Mouse (Mus musculus) embryo, embryonic 10.5 days (tissue): Measurements from ENCODE around the gene Mettl6.
"Not testable (repeated sequence)": the region's sequence is repeated elsewhere in the genome, so short reads cannot be mapped to it uniquely, and the experiment has no call there.

Experiments used
- DNase-seq: peaks from one replicate; pipeline ENCODE4 v3.0.0-alpha.2; 2015; ENCODE audit warnings: low spot score

Gene Mettl6

DNA sequence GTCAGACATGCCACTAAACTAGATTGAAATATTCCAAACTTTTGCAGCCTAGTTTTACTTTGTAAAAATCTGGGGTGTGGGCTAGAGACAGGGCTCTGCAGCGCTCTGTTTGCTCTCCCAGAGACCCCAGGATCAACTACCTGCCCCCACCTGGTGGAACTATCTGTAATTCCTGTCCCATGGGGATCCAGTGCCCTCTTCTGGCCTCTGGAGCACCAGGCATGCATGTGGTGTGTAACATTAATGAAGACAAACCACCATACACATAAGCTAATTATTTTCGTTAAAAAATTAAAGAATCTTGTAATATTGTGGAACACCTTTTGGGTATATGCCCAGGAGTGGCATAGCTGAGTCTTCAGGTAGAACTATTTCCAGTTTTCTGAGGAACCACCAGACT, 21.5 kb downstream of the Mettl6 start:
- DNase-seq, result no peak

DNA sequence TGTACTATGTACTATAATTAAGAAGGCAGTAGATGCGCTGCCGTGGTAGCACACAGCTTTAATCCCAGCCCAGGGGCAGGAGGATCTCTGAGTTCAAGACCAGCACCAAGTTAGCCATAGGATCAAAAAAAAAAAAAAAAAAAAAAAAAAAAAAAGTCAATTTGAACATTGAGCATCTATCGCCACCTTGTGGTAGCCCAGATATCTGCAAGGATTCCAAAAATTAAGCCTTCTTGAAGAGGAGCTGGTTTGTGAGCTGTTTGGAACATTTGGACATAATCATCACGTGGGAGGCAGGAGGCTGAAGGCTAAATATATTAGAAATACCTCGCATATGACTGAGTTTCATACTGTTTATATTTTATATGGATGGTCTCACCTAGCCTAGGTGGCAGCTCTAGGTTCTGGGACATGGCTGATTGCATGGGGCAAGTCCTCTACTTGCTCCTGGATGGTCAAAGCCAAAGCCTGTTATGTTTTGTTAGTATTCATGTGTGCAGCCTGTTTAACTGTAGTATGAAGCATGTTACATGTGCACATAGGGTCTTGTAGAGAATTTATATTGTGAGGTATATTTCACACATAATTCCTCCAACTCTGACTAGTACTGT, 22.3 kb downstream of the Mettl6 start:
- peak; percentile 83 for DNase-seq

DNA sequence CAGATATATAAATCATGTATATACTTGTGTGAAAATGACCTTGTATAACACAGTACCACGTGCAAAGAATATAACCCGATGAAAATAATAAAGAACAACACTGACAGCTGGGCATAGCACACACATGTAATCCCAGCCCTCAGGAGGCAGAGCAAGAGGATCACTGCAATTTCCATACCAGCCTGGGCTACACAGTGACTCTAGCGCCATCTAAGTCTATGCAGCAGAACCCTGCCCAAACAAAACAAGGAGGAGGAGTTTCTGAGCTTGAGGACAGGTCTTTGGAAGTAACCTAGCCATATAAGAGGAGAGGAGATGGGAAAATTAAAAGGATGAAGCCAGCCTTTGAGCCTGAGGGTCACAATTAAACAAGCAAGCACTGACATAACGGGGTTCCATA, 25.1 kb downstream of the Mettl6 start:
- DNase-seq, result no peak

DNA sequence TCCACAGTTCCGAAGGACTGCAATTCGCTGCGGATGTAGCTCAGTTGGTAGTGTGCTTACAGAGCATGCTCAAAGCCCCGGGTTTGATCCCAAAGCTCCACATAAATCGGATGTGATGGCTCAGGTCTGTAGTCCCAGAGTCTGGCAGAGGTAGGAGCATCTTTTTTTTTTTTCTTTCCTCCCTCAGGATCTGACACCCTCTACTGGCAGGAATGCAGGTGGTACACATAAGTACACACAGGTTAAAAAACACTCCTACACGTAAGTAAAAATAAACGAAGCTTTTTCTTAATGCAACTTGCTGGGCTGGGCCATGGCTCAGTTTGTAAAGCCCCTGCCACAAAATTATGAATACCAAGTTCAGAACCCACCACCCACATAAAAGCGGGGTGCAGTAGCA, 30.7 kb downstream of the Mettl6 start:
- DNase-seq, result peak; percentile 48

DNA sequence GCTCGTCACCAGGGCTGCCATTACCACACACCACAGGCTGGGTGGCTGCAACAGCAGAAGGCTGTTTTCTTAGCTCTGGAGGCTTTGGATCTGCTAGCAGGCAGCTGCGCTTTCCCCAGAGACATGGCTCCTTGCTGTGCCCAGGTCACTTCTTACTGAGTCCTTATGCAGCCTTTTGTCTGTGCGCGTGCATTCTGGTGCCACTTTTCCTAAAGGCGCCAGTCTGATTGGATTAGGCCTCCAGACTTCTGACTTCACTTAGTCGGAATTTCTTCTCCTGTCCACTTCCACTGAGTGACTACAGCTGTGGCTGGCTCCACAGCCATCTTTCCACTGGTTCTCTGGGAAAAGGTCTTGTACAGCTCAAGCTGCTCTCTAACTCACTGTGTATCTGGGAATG, 32.0 kb downstream of the Mettl6 start:
- DNase-seq, result peak; percentile 9

DNA sequence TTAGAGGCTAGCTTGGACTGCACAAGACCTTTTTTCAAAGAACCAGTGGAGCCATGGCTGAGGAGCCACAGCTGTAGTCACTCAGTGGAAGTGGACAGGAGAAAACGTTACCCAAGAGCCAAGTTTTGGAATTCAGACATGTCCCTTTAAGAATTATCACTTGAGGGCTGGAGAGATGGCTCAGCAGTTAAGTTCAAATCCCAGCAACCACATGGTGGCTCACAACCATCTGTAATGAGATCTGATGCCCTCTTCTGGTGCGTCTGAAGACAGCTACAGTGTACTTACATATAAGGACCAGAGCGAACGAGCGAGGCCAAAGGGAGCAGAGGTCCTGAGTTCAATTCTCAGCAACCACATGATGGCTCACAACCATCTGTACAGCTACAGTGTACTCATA, 32.6 kb downstream of the Mettl6 start:
- not testable (repeated sequence) for DNase-seq

DNA sequence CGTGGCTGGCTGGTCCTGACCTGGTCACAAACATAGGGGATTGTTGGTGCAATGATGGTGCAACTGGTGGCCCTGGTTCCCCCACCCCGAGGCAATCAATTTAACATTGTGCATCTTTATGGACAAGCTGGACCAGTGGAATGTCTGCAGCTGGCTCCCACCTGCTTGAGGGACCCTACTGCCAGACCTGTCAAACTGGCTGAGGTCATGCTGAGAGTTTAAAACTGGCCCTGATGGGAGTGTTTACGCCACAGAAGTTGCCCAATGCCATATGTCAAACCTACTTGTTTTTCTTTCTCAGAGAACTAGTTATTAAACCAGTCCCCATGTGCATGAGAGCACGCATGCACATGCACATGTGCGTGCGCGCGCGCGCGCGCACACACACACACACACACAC, 36.8 kb downstream of the Mettl6 start:
- peak; percentile 18 for DNase-seq

DNA sequence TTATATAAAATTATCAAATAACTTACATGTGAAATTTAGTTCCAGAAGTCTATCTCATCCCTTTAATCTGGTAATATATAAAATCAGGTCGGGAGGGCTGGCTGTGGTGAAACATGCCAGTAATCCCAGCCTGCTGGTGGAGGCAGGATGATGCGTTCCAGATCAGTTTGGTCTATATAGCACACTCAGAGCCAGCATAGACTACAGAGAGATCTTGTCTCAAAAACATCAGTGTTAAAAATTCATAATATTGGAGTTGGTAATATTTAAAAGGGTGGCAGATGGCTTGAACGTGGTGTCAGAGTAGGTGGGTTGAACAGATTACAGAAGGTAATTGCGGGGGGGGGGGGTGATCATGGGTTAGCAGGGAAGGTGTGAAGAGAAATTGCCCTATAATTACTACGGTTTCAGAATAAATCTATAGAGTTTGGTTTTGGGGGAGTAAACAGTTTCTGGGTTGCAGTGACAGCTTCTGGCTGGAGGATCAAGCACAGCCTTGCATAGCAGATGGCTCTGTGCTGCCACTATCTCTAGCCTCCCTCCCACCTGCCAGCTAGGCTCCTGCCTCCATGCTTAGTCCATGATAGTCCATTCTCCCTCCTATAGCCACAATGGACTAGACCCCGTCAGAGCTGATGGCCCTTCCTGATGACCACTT, 38.6 kb downstream of the Mettl6 start:
- no peak for DNase-seq

DNA sequence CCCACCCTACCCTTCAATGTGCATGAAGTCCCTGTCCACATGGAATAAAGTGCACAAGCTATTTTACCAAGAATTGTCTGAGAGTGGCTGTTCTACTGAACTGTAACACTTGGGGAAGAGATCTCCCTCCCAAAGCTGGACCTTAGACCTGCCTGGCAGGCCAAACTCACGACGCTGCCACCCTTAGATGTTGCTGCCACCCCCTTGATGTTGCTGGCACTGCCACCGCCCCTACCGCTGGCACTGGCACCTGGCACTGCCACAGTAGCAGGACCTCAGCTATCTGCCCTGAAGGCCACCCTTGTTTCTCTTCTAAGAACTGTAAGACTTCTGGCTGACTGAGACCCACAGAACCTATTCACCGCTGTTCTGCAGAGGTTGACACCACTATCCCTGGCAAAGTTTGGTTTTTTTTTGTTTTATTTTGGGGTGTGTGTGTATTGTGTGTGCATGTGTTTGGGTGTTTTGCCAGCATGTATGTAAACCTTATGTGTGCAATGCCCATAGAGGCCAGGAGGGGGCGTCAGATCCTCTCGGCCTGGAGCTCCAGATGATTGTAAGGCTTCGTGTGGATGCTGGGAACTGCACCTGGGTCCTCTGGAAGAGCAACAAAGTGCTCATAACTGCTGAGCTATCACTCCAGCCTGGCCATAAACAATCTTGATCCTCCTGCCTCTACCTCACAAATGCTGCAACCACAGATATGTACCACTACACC, 39.8 kb downstream of the Mettl6 start:
- DNase-seq, result no peak

DNA sequence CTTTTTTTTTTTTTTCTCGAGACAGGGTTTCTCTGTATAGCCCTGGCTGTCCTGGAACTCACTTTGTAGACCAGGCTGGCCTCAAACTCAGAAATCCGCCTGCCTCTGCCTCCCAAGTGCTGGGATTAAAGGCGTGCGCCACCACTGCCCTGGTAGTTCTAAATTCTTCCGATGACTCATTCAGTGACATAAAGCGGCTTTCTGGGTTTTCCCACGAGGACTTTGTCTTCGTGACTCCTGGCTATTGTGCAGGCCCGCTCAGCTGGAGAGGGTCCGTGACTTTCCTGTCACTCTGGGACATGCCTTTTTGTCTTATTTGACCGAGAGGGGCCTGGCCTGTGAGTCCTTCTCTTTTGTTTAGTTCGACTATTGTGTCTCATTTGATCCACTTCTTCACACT, 40.9 kb downstream of the Mettl6 start:
- not testable (repeated sequence) for DNase-seq

DNA sequence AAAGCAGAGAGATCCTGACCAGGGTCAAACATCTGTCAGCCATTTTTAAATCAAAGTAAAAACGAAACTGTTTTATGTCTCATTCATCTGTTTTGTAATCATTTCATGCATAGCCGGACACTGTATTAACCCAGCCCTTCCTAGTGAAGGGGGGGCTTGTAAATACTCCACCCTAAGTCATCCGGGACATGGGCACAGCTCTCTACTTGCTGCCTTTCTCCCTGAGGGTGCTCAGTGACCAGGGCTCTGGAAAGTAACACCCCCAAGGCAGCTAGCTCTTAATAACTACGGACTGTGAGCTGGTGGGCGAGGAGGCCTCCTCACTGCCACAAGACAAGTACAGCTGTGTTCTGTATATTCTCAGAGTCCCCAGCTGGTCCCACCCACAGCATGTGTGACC, 45.8 kb downstream of the Mettl6 start:
- no peak for DNase-seq

DNA sequence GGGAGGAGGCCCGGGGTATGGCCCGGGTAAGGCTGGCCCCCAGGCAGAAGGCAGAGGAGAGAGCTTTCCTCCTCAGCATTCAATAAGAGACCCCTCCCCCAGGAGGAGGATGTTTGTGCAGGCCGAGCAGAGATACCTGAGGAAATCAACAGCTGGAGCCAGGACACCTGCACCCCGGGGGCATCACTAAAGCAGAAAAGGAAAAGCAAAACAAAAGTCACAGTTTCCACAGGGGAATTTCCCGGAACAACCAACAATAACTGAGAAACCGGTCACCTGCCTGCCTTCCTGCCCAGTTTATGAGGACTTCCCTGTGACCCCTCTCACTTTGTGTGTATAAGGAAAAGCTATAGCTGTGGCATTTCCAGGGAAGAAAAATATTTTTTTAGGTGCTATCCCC, 51.2 kb downstream of the Mettl6 start:
- no peak for DNase-seq

DNA sequence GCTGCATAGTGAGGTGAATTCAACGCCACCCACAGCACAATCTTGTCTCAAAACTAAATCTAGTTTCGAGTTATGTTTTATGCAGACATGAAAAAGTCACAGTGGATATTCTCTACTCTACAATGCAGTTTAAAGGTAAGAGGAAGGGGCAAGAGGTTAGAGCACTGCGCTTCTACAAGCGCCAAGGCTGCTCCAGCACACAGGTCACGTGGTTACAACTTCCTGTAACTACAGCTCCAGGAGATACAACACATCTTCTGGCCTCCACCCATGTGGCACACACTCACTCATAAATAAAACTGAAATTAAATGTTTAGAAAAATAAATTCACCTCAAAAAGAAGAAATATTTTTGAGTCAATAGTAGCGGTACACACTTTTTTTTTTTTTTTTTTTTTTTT, 54.1 kb downstream of the Mettl6 start:
- DNase-seq, result no peak

DNA sequence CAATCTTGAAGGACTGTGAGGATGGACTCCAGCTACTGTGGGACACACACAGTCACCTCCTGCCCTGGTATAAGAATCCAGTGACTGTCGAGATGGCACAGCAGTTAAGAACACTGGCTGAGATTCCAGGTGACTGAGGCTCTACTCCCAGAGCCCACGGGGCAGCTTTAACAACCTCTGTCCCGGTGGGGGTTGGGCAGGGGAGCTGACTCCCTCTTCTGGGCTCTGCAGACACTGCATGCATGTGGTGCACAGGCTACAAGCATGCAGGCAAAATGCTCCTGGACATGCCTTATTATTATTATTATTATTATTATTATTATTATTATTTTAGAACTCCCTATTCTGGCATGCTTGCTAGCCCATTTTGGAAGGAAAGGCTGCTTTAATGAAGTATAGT, 54.6 kb downstream of the Mettl6 start:
- DNase-seq, result no peak

DNA sequence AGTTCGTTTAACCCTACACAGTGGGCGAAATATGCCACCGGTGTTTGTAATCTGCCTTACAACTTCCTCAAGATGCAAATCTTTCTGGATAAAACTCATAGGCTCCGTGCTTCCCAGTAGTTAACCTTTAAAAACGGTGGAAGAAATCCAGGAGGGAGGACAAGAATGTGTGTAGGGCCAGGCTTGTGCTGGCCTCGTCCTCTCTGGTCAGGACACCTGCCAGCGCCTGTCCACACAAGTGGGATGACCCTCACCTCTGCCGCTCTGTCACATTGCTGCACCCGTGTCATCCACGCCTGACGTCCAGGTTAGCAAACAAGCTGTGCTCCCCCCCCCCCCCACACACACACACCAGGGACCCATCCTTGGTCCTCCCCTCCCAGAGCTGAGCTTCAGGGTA, 55.6 kb downstream of the Mettl6 start:
- no peak for DNase-seq

DNA sequence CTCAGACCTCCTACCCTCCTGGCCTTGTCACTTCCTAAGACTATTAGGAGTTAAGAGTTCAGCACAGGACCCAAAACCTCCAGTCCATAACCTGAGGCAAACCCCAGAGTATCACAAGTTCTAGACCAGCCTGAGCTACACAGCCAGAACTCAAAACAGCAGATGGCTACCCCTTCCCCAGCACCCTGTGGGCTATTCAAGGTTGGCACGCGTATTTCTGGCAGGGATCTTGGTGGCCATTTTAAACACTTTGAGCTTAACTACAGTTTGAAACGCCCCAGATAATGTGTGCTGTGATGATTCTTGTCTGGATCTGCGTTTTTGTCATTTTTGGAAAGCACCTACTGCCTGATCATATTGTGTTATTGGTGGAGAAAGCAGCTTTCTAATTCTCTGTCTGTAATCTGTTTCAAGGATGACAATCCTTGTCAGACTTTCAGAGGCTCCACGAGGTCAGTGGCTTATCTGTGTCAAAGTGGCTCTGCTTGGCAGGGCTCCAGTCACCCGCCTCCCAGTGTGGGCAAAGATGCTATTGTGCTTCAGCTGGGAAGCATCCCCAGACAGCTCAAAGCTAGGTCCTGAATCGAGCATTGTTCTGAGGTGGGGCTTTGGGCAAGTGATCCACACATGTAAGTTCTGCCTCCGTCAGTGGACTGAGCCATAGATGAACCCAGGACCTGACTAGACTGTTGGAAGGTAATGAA, 56.9 kb downstream of the Mettl6 start:
- DNase-seq, result no peak

DNA sequence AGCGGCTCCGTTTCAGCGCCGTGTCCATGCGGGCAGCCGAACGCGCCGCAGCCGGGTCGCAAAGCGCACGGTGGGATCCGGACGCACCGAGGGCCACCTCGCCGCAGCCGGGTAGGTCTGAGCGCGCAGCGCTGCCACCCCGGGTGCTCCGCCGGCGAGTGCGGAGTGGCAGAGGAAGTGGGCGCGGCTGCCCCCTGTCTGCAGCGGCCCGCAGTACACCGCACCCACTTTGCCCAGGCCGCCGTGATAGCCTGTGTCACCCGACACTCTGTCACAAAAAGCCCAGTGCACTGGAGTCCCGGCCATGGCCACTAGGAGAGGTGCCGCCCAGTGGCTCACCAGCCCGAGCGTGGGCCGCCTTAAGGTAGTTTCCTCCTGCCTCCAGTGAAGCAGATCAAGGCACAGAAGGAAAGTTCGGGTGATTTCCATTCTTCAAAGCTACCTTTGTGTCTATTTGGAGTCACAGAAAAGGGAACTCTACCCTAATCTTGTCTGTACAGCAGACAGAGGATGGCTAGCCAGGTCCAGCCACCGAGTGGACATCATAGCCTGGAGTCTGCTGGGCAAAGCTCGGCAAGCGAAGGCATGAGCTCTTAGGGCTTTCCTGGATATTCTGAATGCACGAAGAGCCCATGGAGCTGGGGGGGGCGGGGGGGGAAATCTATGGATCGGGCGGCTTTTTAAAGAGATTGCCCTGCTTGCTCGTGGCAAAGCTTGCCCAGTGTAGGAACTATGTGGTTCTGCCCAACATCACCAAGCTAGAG, 58.7 kb downstream of the Mettl6 start, which contains the start of gene Sh3bp5:
Gene Sh3bp5 (minus strand): TSS at position 149 of the 764 bp plus-strand sequence.
- peak; percentile 95 for DNase-seq

DNA sequence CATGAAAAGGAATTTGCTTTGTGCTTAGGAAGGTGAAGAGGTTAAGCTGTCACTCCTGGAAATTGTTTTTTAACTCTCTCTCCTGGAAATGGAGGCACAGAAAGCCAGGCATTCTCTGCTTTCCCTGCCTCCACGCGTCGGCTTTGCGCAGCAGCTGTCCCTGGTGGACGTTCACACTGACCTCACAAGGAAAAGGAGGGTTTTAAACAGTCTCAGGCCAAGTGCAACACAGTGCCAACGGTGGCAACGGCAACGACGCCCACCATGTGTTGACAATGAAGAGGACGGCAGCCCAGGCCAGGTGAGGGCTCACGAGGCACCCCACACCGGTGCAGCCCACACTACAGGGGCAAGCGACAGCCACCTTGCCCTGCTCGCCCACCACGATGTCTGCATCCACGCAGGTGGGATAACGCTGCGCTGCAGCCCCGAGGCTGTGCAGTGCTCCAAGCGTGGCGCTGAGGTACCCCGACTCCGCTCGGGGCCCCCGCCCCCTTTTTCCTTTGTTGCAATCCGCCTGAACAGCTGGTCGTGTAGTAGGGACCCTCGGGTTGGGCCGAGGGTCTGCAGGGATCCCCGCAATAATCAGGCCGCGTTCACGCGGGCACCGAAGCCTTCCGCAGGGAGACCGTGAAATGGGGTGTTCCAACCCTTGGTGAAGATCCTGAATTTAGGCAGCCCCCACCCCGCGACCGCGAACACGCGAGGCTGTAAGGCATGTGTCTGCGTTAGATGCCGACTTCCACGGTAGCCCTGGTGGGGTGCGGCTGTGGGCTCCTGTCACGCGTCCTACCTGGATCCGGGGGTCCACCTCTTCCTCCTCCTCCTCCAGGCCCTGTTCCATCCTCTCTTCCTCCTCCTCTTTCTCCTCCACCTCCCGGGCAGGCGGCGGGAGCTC, 59.6 kb downstream of the Mettl6 start:
- DNase-seq, result peak; percentile 62

DNA sequence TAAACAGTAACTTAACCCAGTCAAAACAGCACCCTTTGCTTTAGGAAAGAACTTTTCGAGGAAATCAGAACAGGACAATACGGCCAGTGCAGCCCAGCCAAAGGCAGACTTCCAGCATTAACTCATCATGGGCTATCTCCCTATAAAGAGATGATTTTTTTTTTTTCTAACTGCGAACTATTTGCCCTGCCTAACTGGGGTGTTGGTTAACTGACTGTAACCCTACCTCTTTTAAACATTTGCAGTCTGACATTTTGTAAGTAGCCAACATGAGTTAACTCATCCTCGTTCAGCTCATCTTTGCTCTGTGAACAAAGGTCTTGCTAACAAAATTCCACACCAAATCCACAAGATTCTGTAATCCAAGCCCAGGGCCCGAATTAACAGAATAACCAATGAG, 60.4 kb downstream of the Mettl6 start:
- DNase-seq, result peak; percentile 45

DNA sequence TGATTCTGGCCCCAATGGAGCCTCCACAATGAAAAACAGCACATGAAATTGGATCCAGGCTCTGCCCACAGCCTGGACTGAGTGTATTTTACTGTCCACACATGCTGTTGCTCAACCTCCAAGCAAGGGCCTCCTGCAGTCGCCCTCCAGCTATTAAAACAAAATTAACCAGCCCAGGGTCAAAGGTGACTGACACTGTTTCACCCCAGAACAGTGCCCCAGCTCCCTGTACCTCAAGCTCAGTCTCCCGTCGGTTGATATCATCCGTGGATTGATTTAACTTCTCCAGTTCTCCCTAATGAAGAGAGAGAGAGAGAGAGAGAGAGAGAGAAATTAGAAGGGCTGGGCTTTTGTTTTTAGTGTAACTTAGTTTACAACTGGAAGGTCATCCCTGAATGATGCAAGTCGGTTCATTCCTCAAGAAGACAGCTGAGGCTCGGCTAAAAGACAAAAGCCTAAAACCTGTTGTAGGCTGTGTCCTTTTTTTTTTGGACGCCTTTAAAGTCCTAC, 60.9 kb downstream of the Mettl6 start:
- peak; percentile 86 for DNase-seq

DNA sequence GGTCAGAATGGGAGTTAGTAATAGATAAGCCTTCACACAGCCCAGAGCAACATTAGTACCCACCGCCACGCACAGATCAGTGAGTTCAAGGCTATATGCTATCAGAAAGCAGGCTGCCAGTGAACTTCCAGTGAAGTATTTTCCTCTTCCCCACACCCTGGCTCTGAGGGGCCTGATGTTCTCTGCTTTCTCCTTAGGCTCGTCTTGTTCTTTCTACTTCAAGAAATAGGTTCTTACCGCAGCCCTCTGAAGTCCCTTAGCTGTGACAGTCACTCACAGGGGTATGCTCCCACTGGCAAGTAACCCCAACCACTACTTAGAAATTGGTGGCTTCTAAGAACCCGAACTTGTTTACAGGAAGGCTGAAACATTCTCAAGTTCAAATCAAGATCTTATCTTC, 61.7 kb downstream of the Mettl6 start:
- no peak for DNase-seq
